Mouse (Mus musculus): ENCODE measurements around the gene D8Ertd738e.

GRCm38 (mm10) chr8:84210167-84210791 is 39.2 kb downstream of the D8Ertd738e start:
- peak; percentile 96 for TF ChIP-seq CTCF (IDR thresholded peaks at IDR 0.05)
- peak; percentile 94 for TF ChIP-seq EP300 (IDR thresholded peaks at IDR 0.05; ENCODE audit: insufficient read depth, low read depth, low read length)
